Comparison of ENCODE assay signal across 8 mouse cellular contexts in genomic region chr4:48584421-48585240, GRCm38 (mm10). TPM values are rescaled to one million over a fixed set of nuclear protein-coding genes. Genes with fewer than 3 reads are reported as not detected.
A peak's percentile ranks its signal among the peaks of the same experiment; 100 is the strongest.
DNase-seq lines count a peak whose midpoint lies in the region.

Gene Tmeff1, plus strand, starts transcription at chr4:48585174.

- peak; percentile 27 for DNase-seq in ovary, postnatal 10 days (ENCODE audit: low spot score)
- DNase-seq in ovary, adult 18-20 months (ENCODE audit: low spot score) = no peak
- peak; percentile 92 for DNase-seq in embryo, embryonic 11 days
- DNase-seq in heart, postnatal 10 days = peak; percentile 48 to 51
- peak; percentile 54 to 58 for DNase-seq in layer of hippocampus, postnatal 14 days (ENCODE audit: low spot score in 2 of 2)
- peak; percentile 54 for DNase-seq in lung, postnatal 10 days
- DNase-seq in right cerebral cortex, postnatal 4 days = peak; percentile 77
- no peak for DNase-seq in cerebellum, adult 9-11 months

- intact Hi-C loops in heart, postnatal 10 days (cut with DNase I) = loop anchor here (2.0 to 5.0 kb wide), 2 partner anchors 84 to 98 kb away; no protein-coding TSS in a partner anchor

RNA-seq across cellular contexts. Expression of gene Tmeff1, which starts in this region (rescaled TPM):
- 10 to 100 TPM; 22.4 to 23.3 TPM for total RNA-seq in heart, postnatal 10 days (2021)
- 100 to 1,000 TPM; 138 to 147 TPM for total RNA-seq in layer of hippocampus, postnatal 14 days (2021)

Comparison
In these comparisons a context has a peak if more than half of its experiments do, and no peak if none do; other contexts are left out.
1. RNA of gene Tmeff1 (total RNA-seq): 138 to 147 TPM in layer of hippocampus, postnatal 14 days; 22.4 to 23.3 TPM in heart, postnatal 10 days; every median in the first group is over 4 times any median in the second.
2. DNase-seq: peak in ovary, postnatal 10 days (single experiment), embryo, embryonic 11 days (single experiment), heart, postnatal 10 days (2 of 2), layer of hippocampus, postnatal 14 days (2 of 2), lung, postnatal 10 days (single experiment) and right cerebral cortex, postnatal 4 days (single experiment); none in ovary, adult 18-20 months (single experiment) and cerebellum, adult 9-11 months (single experiment).